Mouse (Mus musculus) kidney, postnatal 4 days (tissue): Measurements from ENCODE around the gene Arhgef1.

Experiments
- DNase-seq, 2 experiments: peaks; one replicate each; pipeline ENCODE4 v3.0.0; 2021; ENCODE audit warnings: mixed read lengths in 2 of 2

Arhgef1 gene

DNA sequence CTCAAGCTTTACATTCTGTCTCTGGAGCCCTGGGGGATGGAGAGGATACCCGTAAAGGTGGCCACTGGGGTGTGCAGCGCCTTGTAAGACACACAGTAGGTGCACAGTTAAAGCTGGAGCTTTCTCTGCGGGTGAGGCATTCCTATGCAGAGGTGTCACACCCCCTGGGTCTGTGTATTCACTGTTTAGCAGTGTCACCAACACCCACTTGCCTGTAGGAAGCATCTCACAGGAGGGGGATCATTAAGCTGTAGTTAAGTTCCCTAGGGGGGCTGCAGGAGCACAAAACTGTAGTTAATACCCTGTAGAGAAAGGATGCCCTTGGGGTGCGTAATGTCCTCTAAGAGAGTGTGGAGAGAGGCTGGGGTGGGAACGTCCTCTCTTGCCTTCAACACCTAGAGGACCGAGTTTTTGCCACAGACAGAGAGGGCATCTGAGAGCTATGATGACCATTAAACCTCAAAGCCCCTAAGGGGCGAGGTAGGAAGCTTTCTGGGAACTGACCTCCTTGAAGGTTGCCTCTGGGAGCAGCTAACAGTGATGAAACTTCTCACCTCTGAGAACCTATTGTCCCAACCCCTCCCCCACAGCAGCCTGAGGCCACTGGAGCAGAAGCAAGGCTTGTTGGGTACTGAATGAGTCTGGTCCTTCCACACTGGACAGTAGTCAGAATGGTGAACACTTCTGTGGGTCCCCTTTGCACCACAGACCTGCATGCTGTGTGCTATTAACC lies 44.8 kb downstream of the Arhgef1 start:
- no peak for DNase-seq

DNA sequence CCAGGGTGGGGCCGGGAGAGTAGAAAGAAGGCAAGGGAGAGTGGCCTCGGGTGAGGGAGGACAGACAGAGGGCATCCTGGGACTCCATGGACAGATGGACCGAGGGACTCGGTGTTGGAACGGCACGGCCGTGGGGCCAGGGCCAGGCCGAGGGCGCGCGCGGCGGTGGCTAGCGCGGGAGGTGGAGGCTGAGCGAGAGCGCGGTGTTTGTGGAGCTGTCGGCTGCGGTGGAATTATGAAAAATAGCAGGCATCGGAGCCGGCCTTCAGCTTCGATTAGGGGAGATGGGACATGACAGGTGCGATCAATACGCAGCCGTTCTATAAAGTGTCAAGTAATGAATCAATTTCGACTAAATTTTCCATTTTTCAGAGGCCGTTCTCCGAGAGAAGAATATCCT lies 46.1 kb downstream of the Arhgef1 start:
- DNase-seq: no peak

DNA sequence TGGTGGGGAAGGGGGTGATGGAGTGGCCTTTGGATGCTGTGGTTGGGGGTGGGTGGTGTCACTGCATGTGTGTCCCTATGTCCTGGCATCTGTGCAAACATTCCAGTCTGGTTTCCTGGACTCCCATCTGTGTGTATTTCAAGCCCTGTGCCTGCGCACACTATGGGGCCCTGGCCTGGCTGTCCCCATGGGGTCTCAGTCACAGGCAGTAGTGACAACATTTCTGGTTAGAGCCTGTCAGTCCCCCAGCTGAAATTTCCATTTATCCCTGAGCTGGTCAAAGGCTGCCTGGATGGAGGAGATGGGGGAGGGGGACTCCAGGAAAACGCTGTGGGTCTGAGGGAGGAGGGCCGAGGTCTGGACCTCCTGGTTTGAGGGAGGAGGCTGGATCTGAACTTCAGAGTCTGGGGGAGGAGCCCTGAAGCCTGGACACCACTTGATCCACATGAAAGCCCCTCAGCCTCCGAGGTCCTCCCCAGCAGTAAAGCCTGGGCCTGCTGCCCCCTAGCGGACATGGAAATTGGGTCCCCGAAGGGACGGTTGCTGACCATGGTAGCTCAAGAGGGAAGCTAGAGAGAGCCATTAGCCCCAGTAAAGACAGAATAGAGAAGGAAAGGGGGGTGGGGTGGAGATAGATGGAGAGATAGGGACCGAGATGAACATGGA lies 47.4 kb downstream of the Arhgef1 start:
- peak; percentile 90 for DNase-seq

DNA sequence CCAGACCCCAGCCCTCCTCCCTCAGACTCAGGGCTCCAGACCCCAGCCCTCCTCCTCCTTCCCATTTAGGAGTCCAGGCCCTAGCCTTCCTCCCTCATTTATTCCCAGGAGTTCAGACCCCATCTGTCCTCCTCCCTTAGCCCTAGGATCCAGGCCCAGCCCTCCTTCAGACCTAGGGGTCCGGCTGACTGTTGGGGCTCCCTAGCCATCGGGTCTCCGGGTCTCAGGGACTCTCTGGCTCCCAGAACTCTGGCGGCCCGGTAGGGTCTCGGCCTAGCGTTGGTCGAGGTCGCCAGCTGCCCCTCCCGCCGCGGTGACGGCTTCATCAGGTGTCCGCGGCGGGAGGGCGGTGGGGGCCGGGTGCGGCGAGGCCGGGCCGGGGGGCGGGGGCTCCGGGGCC lies 51.3 kb downstream of the Arhgef1 start:
- no peak for DNase-seq

DNA sequence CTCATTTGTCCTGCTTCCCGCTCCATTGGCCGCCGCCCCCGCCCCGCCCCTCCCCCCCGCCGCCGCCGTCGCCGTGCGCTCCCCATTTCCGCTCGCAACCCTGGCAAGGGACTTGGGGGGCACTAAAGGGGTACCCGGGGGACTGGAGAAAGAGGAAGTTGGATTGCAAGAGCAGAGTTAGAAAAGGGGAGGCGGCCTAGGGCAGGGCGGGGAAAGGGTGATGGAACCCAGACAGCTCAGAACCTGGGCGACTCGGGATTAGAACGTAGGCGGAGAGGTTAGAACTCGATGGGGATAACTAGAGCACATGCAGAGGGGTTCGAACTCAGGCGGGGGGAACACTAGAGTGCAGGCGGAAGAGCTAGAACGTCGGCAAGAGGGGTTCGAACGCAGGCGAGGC lies 51.7 kb downstream of the Arhgef1 start:
- peak in 1 of 2 experiments; percentile 41 for DNase-seq

DNA sequence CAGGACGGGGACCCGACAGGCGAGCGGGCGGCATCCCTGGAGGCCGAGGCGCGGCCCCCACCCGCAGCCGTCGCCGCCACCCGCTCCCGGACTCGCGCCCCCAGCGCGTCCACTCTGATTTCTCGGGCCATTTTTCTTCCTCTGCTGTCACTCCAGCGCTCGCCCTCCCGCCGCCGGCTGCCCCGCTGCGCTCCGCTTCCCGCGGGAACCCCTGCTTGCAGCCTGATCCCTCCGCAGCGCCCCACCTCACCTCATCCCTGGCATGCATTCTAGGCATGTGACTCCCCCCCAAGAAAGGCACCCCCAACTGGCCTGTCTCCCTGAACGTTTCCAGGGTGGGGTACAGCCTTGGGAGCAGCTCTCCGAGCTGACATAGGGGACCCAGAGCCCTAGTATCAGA lies 52.5 kb downstream of the Arhgef1 start:
- peak; percentile 25 to 32 for DNase-seq

DNA sequence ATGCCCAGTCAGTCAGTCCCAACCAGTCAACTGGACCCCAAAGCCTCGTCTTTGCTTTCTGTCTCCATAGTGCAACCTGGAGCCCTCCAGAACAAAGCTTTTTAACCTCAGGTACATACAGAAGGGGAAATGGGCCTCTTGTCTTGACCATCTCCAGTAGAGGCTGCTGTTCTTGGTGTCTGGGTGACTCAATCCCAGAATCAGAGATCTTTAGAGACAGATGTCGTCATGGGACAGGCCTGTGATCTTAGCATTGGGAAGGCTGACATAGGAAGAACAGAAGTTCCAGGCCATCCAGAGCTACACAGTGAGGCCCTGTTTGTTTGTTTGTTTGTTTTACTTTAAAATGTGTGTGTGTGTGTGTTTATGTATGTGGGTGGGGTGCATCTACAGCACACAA lies 61.6 kb downstream of the Arhgef1 start:
- DNase-seq: no peak

DNA sequence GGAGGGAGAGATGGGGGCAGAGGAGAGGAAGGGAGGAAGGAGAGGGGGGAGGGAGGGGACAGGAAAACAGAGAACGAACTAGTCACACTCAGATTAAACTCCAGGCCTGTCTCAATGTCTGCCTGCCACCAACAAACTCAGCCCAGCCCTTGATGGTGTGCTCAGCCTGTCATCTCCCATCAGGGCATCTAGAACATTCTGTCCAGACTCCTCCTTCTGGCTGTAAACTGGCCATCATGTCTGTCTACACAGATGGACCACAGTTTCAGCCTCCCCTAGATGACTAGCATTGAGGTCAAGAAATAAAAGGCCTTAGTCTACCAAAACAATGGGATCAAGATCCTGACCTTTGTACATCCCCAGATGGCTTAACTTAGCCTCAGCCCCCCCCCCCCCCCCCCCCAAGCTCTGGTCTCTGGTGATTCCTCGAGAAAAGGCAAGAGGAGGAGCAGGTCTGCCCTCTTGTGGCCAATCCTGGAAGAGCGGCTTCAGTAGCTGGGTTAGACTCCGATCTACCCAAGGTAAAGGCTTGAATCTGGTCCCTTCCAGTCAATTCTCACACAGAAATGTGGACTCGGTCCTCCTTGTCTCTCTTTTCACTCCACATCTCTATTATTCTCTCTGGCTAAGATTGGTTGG lies 62.3 kb downstream of the Arhgef1 start:
- DNase-seq: peak; percentile 90 to 91

DNA sequence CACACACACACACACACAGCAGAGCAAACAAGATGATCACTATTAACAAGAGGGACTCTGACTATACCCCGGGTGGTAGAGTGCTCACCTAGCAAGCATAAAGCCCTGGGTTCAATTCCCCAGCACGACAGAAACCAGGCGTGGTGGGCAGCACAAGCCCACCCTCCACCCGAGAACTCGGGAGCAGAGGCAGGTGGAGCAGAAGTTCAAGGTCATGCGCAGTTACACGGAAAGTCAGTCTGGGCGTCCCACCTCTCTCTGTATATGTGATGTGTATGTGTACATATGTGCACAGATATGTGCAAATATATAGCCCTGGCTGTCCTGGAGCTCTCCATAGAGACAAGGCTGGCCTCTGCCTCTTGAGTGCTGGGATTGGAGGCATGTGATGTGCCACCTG lies 65.3 kb downstream of the Arhgef1 start:
- DNase-seq: no peak

DNA sequence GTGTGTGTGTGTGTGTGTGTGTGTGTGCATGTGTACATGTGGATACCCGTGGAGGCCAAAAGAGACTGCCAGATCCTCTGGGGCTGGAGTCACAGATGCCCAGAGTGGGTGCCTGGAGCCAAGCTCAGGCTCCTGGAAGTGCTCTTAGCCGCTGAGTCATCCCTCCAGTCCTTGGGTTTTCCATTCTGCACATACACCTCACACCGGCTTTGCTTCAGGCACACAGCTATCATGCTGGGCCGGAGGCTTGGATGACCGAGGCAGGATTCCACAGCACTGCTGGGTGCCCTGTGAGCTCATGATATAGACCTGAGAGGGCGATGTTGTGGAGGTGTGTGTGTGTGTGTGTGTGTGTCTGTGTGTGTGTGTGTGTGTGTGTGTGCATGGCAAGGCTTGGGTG lies 65.8 kb downstream of the Arhgef1 start:
- DNase-seq: no peak

DNA sequence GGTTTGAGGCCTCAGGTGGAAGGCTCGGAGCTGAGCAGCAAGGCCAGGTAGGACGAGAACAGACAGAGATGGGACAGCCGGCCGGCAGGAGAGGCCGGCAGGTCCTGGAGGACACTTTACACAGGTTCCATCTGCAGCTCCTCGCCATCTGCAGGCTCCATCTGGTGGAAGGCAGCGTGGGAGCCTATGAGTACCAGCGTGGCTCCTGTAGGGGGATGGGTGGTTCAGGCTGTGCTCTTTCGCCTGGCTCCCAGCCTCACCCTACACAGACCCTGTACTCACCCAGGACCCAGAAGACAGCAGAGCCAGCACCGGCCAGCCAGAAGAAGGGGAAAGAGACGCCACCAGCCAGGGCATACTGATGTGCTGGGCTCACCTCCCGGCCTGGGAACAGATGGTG lies 67.1 kb downstream of the Arhgef1 start:
- DNase-seq: no peak

DNA sequence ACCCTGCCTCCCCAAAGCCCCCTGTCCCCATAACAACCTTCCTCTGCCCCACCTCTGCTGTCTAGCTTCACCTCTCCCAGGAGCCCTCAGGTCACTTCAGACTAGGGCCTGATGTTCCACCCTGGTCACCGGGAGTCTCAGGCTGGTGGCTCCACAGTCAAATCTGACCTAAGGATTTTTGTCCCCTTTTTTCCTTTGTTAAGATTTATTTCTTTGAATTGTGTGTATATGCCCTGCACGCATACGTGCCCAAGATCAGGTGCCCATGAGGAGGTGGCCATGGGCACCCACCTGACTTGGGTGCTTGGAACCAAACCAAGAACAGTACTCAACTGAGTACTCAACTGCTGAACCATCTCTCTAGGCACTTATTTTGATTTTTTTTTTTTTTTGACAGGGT lies 67.6 kb downstream of the Arhgef1 start:
- no peak for DNase-seq

DNA sequence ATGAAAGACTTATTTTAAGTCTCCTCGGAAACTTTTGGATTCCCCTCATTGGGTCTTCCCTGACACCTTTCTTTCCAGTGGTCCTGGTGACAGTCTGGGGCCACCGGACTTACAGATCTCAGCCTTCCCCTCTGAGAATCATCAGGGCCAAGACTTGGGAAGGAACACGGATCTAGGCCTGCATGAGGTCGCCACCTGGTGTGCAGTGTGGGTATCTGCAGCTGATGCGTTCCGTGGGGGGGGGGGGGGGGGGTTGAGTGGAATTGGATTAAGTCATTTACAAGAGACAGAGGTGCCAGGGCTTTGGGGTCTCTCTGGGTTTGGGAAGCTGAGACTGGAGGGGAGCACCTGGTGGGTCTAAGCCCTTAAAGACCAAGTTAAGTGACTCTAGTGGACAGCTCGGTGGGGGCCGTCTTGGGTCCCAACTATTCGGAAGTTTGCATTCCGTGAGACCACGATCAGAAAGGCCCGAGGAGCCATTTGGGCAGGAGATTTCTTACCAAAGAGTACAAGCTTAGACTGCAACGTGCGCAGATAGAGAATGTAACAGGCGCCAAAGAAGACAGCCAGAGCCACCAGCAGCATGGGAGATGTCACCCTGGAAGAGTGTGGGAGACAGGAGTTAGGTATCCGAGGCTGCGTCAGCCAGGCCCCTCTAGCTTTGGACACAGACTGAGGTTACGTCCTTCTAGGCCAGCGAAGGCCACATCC lies 68.7 kb downstream of the Arhgef1 start:
- DNase-seq: peak; percentile 61 to 71

DNA sequence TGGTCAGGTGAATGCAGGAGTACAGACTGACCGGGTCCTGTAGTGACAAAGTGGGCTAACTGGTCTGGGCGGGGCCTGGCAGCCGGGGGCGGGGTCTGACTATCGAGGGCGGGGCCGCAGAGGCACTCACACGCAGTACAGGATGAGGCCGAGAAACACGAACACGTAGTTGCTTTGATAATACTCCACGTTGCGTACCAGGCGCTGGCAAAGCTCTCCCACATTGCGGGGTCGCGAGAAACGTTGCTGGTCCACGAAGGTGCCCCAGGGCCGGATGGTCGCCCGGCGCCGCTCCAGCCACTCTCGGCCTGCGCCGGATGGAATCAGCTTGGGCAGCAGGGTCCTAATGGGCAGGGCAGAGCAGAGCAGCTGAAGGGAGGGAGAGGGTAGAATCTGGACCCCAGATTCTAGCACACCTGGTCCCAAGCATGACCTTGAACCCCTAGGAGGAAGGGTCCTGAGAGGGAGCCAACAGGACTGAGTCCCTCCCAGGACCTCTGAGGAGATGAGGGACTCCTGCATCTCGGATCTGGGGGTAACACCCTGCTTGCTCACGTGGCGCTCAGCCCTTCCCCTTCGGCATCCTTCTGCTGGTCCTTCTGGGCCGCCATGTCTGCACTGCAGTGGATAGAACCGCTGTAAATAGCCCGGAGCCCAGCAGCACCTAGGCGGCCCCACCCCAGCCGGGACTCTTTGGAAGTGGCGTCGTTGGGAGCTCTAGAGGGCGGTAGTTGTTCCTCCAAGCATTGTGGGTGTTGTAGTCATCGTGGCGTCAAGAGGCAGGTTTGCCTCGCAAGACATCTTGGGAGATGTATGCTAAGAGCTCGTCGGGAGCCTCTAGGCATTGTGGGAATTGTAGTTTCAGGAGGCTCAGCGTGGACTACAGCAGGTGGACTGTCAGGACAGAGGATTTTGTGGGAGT lies 69.5 kb downstream of the Arhgef1 start, which contains the start of gene Rabac1:
TSS of gene Rabac1 (minus strand) at position 783 of the 922 bp plus-strand sequence.
- DNase-seq: peak; percentile 93 to 94

DNA sequence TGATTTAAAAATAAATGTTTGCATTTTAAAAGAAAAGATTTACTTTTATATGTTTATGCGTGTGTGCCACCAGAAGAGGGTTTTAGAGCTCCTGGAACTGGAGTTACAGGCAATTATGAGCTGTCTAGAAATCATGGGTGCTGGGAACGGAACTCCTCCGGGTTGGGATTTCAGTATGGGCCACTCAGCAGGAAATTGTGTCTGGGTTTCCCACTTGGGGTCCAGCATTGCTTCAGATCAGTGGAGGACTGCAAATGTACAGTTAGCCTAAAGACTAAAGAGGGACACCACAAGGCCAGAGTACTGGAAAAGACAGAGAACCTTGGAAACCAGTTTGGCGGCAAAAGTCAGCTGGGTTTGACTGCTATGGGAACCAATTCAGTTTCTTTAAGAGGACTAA lies 70.5 kb downstream of the Arhgef1 start:
- no peak for DNase-seq

DNA sequence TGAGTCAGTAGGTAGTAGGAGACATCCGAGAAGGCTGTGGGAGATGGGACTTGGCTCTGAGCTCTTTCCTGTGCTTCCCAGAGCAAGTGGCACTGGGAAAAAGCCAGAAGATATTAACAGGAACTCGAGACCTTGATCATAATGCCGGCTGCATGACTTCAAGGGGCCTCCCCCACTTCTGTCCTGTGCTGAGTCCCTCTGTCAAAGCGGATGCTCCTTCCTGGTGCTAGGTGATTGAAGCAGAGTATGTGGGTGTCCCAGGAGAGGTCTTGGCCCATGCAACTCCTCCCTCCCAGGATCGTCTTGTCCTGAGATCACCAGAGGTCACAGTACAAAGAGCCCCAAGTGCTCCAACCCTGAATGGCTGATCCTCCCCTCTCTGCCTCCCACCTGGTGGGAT lies 71.2 kb downstream of the Arhgef1 start:
- DNase-seq: no peak

DNA sequence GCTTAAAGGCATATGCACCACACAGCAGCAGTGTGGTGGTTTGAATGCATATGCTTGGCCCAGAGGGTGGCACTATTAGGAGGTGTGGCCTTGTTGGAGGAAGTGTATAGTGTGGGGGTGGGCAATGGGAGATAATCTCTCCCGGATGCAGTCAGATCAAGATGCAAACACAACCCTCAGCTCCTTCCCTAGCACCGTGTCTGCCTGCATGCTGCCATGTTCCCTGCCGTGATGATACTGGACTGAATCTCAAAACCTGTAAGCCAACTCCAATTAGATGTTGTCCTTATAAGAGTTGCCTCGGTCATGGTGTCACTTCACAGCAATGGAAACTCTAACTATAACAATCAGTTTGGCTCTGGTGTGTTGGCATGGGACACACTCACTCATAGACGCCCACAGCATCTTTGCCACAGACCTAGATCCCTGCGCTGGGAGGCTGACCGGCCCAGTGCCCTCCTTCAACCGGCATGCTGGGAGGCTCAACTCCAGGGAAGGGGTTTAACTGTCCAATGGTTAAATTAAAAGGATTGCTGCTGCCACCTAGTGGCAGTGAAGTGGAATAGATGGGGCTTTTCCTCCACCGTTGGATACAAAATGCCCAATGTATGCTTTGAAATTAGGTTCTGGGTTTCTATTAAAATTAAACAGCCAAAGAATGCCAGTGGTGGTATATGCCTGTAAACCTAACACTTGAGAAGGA lies 72.3 kb downstream of the Arhgef1 start:
- DNase-seq: peak; percentile 37 to 47
